Mouse (Mus musculus): ENCODE measurements around the gene Upk2.

DNA sequence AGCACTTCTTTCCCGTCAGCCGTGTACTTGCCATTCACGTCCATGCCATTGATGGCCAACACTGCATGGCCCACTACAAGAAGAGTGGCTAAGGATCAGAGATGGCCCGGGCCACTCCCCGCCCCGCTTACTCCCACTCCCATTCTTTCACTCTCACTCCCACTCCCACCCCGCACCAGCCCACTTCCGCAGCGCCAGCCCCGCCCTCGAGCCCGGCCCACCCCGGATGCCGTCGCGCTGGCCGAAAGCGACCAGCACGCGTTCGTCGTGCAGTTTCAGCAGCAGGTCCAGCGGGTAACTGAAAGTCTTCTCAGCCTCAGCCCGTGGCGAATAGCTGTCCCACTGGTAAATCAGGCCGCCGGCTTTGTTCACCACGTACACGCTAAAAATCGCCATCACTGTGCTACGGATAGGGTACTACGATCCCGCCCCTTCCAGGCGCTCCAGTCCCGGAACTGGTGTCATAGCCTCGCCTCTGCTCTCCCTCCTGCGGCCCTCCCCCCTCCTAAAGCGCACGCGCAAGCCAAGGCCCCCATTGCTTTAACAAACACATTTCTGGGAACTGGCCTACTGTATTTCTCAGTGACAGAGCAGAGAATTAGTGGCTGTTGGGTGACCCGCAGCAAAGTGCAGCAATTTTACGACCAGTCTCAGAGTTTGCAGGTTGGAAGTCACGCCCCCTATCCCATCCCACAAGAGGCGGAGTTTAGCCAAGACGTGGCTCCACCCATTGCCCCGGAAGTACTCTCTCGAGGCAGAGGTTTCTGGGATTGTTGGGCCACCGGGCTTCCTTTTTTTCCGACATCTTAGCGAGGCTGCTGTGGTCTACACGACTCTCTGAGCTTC is 47.6 kb downstream of the Upk2 start, which contains the start of the genes Rps25 and Trappc4:
- TF ChIP-seq CTCF (IDR thresholded peaks at IDR 0.05; ENCODE audit: low read depth) (no peak), EP300 (IDR thresholded peaks at IDR 0.05; ENCODE audit: low read depth) (no peak)
